Mouse (Mus musculus) MEL (cell line): ENCODE measurements around the gene Naa16. TPM values are rescaled to one million over a fixed set of nuclear protein-coding genes. Genes with fewer than 3 reads are reported as not detected.

Experiments
- DNase-seq: peaks from one replicate; pipeline ENCODE4 v3.0.0; 2011; ENCODE audit warnings: low read depth, low spot score
- H3K27ac ChIP-seq: 2 replicates; pipeline ENCODE4 v1.5.1; 2012; ENCODE audit warnings: low read depth, mild to moderate bottlenecking, control low read depth, low read length, moderate library complexity; ENCODE audit not compliant: control insufficient read depth
- H3K27me3 ChIP-seq, 2 experiments: fragments of 150-350 bp in 1 of 2; sonication (generic) in 1 of 2; 2 replicates each; pipeline ENCODE4 v1.6.1; 2012; ENCODE audit warnings: low read length in 2 of 2, mild to moderate bottlenecking in 2 of 2, improper control_type of control experiment in 1 of 2, moderate library complexity in 1 of 2; ENCODE audit not compliant: insufficient read depth in 2 of 2, control insufficient read depth in 1 of 2
- H3K36me3 ChIP-seq, 2 experiments: 2 replicates each; pipeline ENCODE4 v1.6.1; 2012 to 2014; ENCODE audit warnings: low read length in 2 of 2, improper control_type of control experiment in 1 of 2, inconsistent platforms in 1 of 2, mild to moderate bottlenecking in 1 of 2; ENCODE audit not compliant: insufficient read depth in 2 of 2, control insufficient read depth in 1 of 2
- H3K4me1 ChIP-seq, 2 experiments: fragments of 150-350 bp in 1 of 2; sonication (generic) in 1 of 2; 2 replicates each; pipeline ENCODE4 v1.6.1; 2012; ENCODE audit warnings: low read length in 2 of 2, improper control_type of control experiment in 1 of 2, mild to moderate bottlenecking in 1 of 2; ENCODE audit not compliant: insufficient read depth in 2 of 2, control insufficient read depth in 1 of 2
- H3K4me3 ChIP-seq, 2 experiments: fragments of 150-350 bp in 1 of 2; sonication (generic) in 1 of 2; 2 replicates each; pipeline ENCODE4 v1.5.1; 2012; ENCODE audit warnings: low read depth in 2 of 2, low read length in 2 of 2, mild to moderate bottlenecking in 2 of 2, moderate library complexity in 2 of 2, control low read depth in 1 of 2, improper control_type of control experiment in 1 of 2; ENCODE audit not compliant: control insufficient read depth in 1 of 2, insufficient read depth in 1 of 2
- H3K79me2 ChIP-seq: 2 replicates; pipeline ENCODE4 v1.6.1; 2012; ENCODE audit warnings: mild to moderate bottlenecking, low read length, moderate library complexity; ENCODE audit not compliant: control insufficient read depth, poor library complexity, insufficient read depth
- H3K9ac ChIP-seq: 2 replicates; pipeline ENCODE4 v1.6.1; 2012; ENCODE audit warnings: low read depth, mild to moderate bottlenecking, control low read depth, low read length, moderate library complexity; ENCODE audit not compliant: control insufficient read depth, poor library complexity, severe bottlenecking
- H3K9me3 ChIP-seq: fragments of 150-350 bp; sonication (generic); replicated peaks from 2 replicates; pipeline ENCODE4 v1.6.1; 2012; ENCODE audit warnings: mild to moderate bottlenecking, low read length, improper control_type of control experiment, moderate library complexity; ENCODE audit not compliant: insufficient read depth
- CHD2 ChIP-seq: IDR thresholded peaks from 2 replicates; pipeline ENCODE4 v1.6.1; 2011; ENCODE audit warnings: low read length, improper control_type of control experiment
- ETS1 ChIP-seq: IDR thresholded peaks from 2 replicates; pipeline ENCODE4 v1.6.1; 2012; ENCODE audit warnings: low read depth, mild to moderate bottlenecking, inconsistent platforms, low read length, improper control_type of control experiment, moderate library complexity
- JUND ChIP-seq: IDR thresholded peaks from 2 replicates; pipeline ENCODE4 v1.6.1; 2011; ENCODE audit warnings: low read depth, mild to moderate bottlenecking, improper control_type of control experiment, low read length
- KAT2A ChIP-seq: conservative IDR thresholded peaks from 2 replicates; pipeline ENCODE4 v1.6.1; 2012; ENCODE audit warnings: low read depth, low read length, improper control_type of control experiment, inconsistent platforms
- MAZ ChIP-seq: IDR thresholded peaks from 2 replicates; pipeline ENCODE4 v1.6.1; 2012; ENCODE audit warnings: low read depth, mild to moderate bottlenecking, inconsistent platforms, low read length, improper control_type of control experiment
- MYB ChIP-seq: IDR thresholded peaks from 2 replicates; pipeline ENCODE4 v1.6.1; 2011; ENCODE audit warnings: mild to moderate bottlenecking, low read depth, low read length, improper control_type of control experiment
- NELFE ChIP-seq: IDR thresholded peaks from 2 replicates; pipeline ENCODE4 v1.6.1; 2011; ENCODE audit warnings: low read depth, low read length, improper control_type of control experiment
- NRF1 ChIP-seq: IDR thresholded peaks from 2 replicates; pipeline ENCODE4 v1.6.1; 2014; ENCODE audit warnings: low read depth, mild to moderate bottlenecking, inconsistent platforms, low read length, improper control_type of control experiment, moderate library complexity; ENCODE audit not compliant: poor library complexity, insufficient read depth, severe bottlenecking
- POLR2A ChIP-seq, 2 experiments: IDR thresholded peaks; 2 replicates each; pipeline ENCODE4 v1.6.1; 2011 to 2012; ENCODE audit warnings: low read length in 2 of 2, mild to moderate bottlenecking in 2 of 2, control low read depth in 1 of 2, improper control_type of control experiment in 1 of 2, low read depth in 1 of 2, moderate library complexity in 1 of 2; ENCODE audit not compliant: control insufficient read depth in 1 of 2, insufficient read depth in 1 of 2, poor library complexity in 1 of 2
- POLR2AphosphoS2 ChIP-seq: IDR thresholded peaks from 2 replicates; pipeline ENCODE4 v1.6.1; 2011; ENCODE audit warnings: low read length, improper control_type of control experiment
- RAD21 ChIP-seq: IDR thresholded peaks from 2 replicates; pipeline ENCODE4 v1.6.1; 2011; ENCODE audit warnings: mild to moderate bottlenecking, low read depth, low read length, improper control_type of control experiment
- RCOR1 ChIP-seq: IDR thresholded peaks from 2 replicates; pipeline ENCODE4 v1.6.1; 2012; ENCODE audit warnings: low read depth, mild to moderate bottlenecking, inconsistent platforms, low read length, improper control_type of control experiment
- SIN3A ChIP-seq: IDR thresholded peaks from 2 replicates; pipeline ENCODE4 v1.6.1; 2012; ENCODE audit warnings: low read length, improper control_type of control experiment, inconsistent platforms
- TAL1 ChIP-seq: IDR thresholded peaks from 2 replicates; pipeline ENCODE4 v1.6.1; 2012; ENCODE audit warnings: mild to moderate bottlenecking, inconsistent platforms, low read length, moderate library complexity, mixed read lengths
- TBP ChIP-seq: IDR thresholded peaks from 2 replicates; pipeline ENCODE4 v1.8.0; 2011; ENCODE audit warnings: low read depth, low read length, improper control_type of control experiment
- UBTF ChIP-seq: IDR thresholded peaks from 2 replicates; pipeline ENCODE4 v1.6.1; 2012; ENCODE audit warnings: low read depth, mild to moderate bottlenecking, inconsistent platforms, low read length, improper control_type of control experiment, moderate library complexity, borderline replicate concordance; ENCODE audit not compliant: insufficient read depth
- USF2 ChIP-seq, 2 experiments: IDR thresholded peaks; 2 replicates each; pipeline ENCODE4 v1.6.1; 2011 to 2012; ENCODE audit warnings: improper control_type of control experiment in 2 of 2, low read length in 2 of 2, borderline replicate concordance in 1 of 2, inconsistent platforms in 1 of 2, low read depth in 1 of 2, mild to moderate bottlenecking in 1 of 2; ENCODE audit not compliant: insufficient read depth in 1 of 2
- ZKSCAN1 ChIP-seq: IDR thresholded peaks from 2 replicates; pipeline ENCODE4 v1.6.1; 2012; ENCODE audit warnings: low read depth, mild to moderate bottlenecking, inconsistent platforms, low read length, improper control_type of control experiment, moderate library complexity
- ZMIZ1 ChIP-seq: IDR thresholded peaks from 2 replicates; pipeline ENCODE4 v1.6.1; 2012; ENCODE audit warnings: low read depth, mild to moderate bottlenecking, inconsistent platforms, low read length, improper control_type of control experiment, moderate library complexity
- polyA plus RNA-seq, 2 experiments: library from polyadenylated mRNA; stranded (reverse) in 1 of 2; unstranded in 1 of 2; fragments of >175 nt in 1 of 2; fragments of >200 nt in 1 of 2; gene quantifications; 2 replicates each; pipeline versions ENCODE4 v1.2.1 to v1.2.4; 2012; ENCODE audit warnings: low replicate concordance in 2 of 2, low read depth in 1 of 2; ENCODE audit not compliant: insufficient read length in 2 of 2, insufficient read depth in 1 of 2, missing spikeins in 1 of 2
- total RNA-seq: library from RNA; depleted of rRNA; stranded (reverse); fragments of 300-350 nt; gene quantifications from 2 replicates; pipeline ENCODE4 v1.2.3, GENCODE M21; 2012

The Naa16 gene
- total and polyA plus RNA-seq, 3 experiments: 22.4 to 51.6 TPM; not detected in 1

DNA sequence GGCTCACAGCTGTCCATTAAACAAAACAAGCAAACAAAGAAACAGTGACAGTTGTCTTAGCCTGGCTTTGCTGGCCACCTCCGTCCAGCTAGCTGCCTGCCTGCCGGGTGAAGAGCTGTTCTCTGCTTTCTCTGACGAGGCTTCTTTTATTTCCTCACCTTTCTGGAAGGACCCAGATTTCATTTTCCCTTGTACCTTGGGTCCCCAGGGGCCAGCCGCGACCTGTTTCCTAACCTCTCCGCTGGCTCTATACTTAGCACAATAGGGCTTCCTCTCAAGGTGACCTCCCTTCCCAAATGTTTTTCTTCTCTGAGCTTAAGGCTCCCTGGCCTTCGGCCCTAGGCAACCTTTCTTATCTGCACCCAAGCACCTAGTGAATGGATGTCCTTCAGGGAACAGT is 112.7 kb downstream of the Naa16 start:
- no peaks in the 10 kb centered on the region for H3K27me3 ChIP-seq
- TF ChIP-seq ZMIZ1: no peak
- no peak for TF ChIP-seq USF2 (IDR thresholded peaks at IDR 0.05; ENCODE audit: borderline replicate concordance in 1 of 2, insufficient read depth in 1 of 2, low read depth in 1 of 2, low read length in 2 of 2)
- TF ChIP-seq RAD21: no peak
- TF ChIP-seq SIN3A: no peak
- no peak for TF ChIP-seq NELFE
- no peak for TF ChIP-seq TAL1
- TF ChIP-seq POLR2A (IDR thresholded peaks at IDR 0.05; ENCODE audit: control insufficient read depth in 1 of 2, insufficient read depth in 1 of 2, low read depth in 1 of 2, low read length in 2 of 2, poor library complexity in 1 of 2): no peak
- TF ChIP-seq MAZ: no peak
- no peak for TF ChIP-seq TBP
- TF ChIP-seq JUND: no peak
- no peak for TF ChIP-seq POLR2AphosphoS2
- TF ChIP-seq CHD2: no peak
- TF ChIP-seq UBTF: no peak
- TF ChIP-seq RCOR1: no peak
- TF ChIP-seq, all 39 proteins: peak for 0
- Histone ChIP-seq H3K4me3 (no peak overlapping the region), H3K9me3 (no peaks in the 10 kb centered on the region), H3K36me3 (no peaks in the 10 kb centered on the region), H3K4me1 (no peaks in the 10 kb centered on the region), H3K27ac (no peak overlapping the region), H3K79me2 (no peaks in the 10 kb centered on the region), H3K9ac (no peak overlapping the region)
- no peak for DNase-seq

DNA sequence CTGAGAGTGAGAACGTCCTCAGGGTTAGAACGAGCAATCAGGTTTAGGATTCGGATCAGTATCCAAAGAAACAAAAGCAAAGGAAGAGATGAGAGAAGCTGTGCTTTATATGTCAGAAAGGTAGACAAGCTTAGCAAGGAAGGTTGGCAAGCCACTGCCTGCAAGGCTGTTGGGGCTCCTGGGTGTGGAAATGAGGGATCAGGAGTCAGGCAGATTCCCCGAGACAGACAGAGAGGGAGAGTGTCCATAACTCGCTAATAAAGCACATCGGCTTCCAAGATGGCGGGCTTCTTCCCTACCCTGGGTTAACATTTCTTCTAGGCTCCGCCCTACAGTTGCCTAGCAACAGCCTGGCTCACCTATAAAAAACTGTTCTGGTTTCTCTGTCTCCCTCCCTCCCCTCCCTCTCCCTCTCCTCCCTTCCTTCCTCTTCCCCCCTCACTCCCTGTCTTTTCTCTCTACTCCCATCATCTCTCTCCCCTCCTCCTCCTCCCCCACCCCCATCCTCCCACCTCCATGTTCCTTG is 114.6 kb downstream of the Naa16 start:
- H3K27me3 ChIP-seq: no peaks in the 10 kb centered on the region
- DNase-seq: no peak
- no peaks in the 10 kb centered on the region for H3K4me1 ChIP-seq
- no peak for TF ChIP-seq KAT2A
- TF ChIP-seq NRF1: no peak
- TF ChIP-seq TBP: no peak
- no peak for TF ChIP-seq MYB
- no peak for TF ChIP-seq ZKSCAN1
- TF ChIP-seq USF2 (IDR thresholded peaks at IDR 0.05; ENCODE audit: borderline replicate concordance in 1 of 2, insufficient read depth in 1 of 2, low read depth in 1 of 2, low read length in 2 of 2): no peak
- TF ChIP-seq ETS1: no peak
- H3K9me3 ChIP-seq: no peaks in the 10 kb centered on the region
- H3K4me3 ChIP-seq: no peak overlapping the region
- no peak overlapping the region for H3K9ac ChIP-seq
- no peaks in the 10 kb centered on the region for H3K79me2 ChIP-seq
- H3K36me3 ChIP-seq: no peaks in the 10 kb centered on the region
- H3K27ac ChIP-seq: no peak overlapping the region
